Comparison of ENCODE assay signal across 17 mouse cellular contexts in the genomic region with DNA sequence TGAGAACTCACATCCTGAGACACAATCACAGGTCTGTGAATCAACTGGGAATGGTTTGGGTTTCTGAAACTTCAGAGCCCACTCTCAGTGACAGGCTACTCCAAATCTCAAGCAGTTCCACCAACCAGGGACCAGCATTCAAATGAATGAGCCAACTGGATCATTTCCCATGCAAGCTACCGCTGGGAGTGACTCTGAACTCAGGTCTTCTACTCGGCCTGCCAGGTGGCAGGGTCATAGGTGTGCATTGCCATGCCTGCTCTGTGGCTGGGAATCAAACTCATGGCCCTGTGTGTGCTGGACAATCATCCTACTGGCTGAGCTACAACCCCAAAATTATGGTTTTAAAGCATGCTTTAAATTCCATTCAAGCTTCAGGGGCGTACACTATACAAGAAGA. TPM values are rescaled to one million over a fixed set of nuclear protein-coding genes. Genes with fewer than 3 reads are reported as not detected.
DNase-seq lines count a peak whose midpoint lies in the region; ATAC-seq lines count a peak whose summit lies in the region.
"Had no signal": no experiment of that assay in that cellular context is flagged by ENCODE, and none has a peak within 500 bp of the region (broad histone marks: within the 10 kb centered on the region; RNA-seq: fewer than 3 reads in every experiment).

No protein-coding gene starts in this region.

- no peak overlapping the region for H3K4me2 ChIP-seq in hindbrain, embryonic 12.5 days (replicated peaks)
- H3K4me2 ChIP-seq in hindbrain, embryonic 11.5 days (replicated peaks; ENCODE audit: low read depth, low read length) = no peak overlapping the region
- no peak overlapping the region for H3K4me2 ChIP-seq in neural tube, embryonic 11.5 days (ENCODE audit: low read depth)
- no peak overlapping the region for H3K4me2 ChIP-seq in intestine, embryonic 16.5 days (ENCODE audit: low read depth, low read length)
- H3K4me2 ChIP-seq: forebrain, embryonic 15.5 days; heart, embryonic 15.5 days; hindbrain, embryonic 15.5 days had no signal

- H3K4me1 ChIP-seq in hindbrain, embryonic 12.5 days = peaks cover 60% of the 10 kb centered on the region
- H3K4me1 ChIP-seq in hindbrain, embryonic 11.5 days (replicated peaks; ENCODE audit: control insufficient read depth, insufficient read depth, low read length) = peaks cover 23% of the 10 kb centered on the region
- peaks cover 26% of the 10 kb centered on the region for H3K4me1 ChIP-seq in neural tube, embryonic 11.5 days (ENCODE audit: control insufficient read depth, insufficient read depth, low read length)
- peaks cover 69% of the 10 kb centered on the region for H3K4me1 ChIP-seq in intestine, embryonic 16.5 days (ENCODE audit: control insufficient read depth, insufficient read depth, low read length)

- WGBS in hindbrain, embryonic 12.5 days = 75% methylated on average over 3 of the region's 3 CpGs
- WGBS in hindbrain, embryonic 11.5 days = 71% methylated on average over 3 of the region's 3 CpGs
- WGBS in neural tube, embryonic 11.5 days = 70% methylated on average over 3 of the region's 3 CpGs
- WGBS in intestine, embryonic 16.5 days = 36% methylated on average over 3 of the region's 3 CpGs

- 0 out of 2 replicates have a peak overlapping the region, but pooled peaks have one; percentile 8 for H3K27ac ChIP-seq in hindbrain, embryonic 12.5 days
- H3K27ac ChIP-seq in hindbrain, embryonic 11.5 days (ENCODE audit: low read depth, low read length) = no peak overlapping the region
- 0 out of 2 replicates have a peak overlapping the region, but pooled peaks have one; percentile 20 for H3K27ac ChIP-seq in neural tube, embryonic 11.5 days (ENCODE audit: low read depth, low read length)
- peak overlapping the region; percentile 86 for H3K27ac ChIP-seq in intestine, embryonic 16.5 days (ENCODE audit: low read length)
- H3K27ac ChIP-seq: heart, embryonic 10.5 days; heart, embryonic 15.5 days; hindbrain, embryonic 15.5 days had no signal

- no peak for DNase-seq in hindbrain, embryonic 11.5 days (ENCODE audit: low spot score)
- DNase-seq in neural tube, embryonic 11.5 days (ENCODE audit: low spot score) = no peak
- DNase-seq in neural tube, embryonic 10.5 days (ENCODE audit: extremely low spot score, low spot score) = no peak
- DNase-seq in cerebellum, adult 11 months = no peak
- DNase-seq in gastrocnemius, postnatal 25 days = no peak
- DNase-seq: adrenal gland, postnatal 14 days; heart, adult 18-20 months had no signal

- H3K36me3 ChIP-seq in hindbrain, embryonic 12.5 days = peaks cover 55% of the 10 kb centered on the region
- H3K36me3 ChIP-seq in hindbrain, embryonic 11.5 days (ENCODE audit: control insufficient read depth, insufficient read depth, low read length) = 0 out of 2 replicates have a peak, but pooled peaks cover 6% of the 10 kb centered on the region
- H3K36me3 ChIP-seq in neural tube, embryonic 11.5 days (ENCODE audit: control insufficient read depth, insufficient read depth, low read length) = peaks cover 4% of the 10 kb centered on the region; the same call in 1 of the 2 replicates
- H3K36me3 ChIP-seq in intestine, embryonic 16.5 days (ENCODE audit: control insufficient read depth, insufficient read depth, low read length) = peaks cover 15% of the 10 kb centered on the region

- ATAC-seq in hindbrain, embryonic 12.5 days (ENCODE audit: low FRiP score) = no peak
- no peak for ATAC-seq in hindbrain, embryonic 11.5 days (ENCODE audit: low FRiP score)
- no peak for ATAC-seq in neural tube, embryonic 11.5 days (ENCODE audit: insufficient read depth, low FRiP score, low TSS enrichment)
- no peak for ATAC-seq in intestine, embryonic 16.5 days
- ATAC-seq: activated CD4-positive, CD25-positive, alpha-beta regulatory T cell, adult 4 months; forebrain, embryonic 15.5 days; Patski had no signal

- no peak overlapping the region for H3K9ac ChIP-seq in hindbrain, embryonic 12.5 days
- no peak overlapping the region for H3K9ac ChIP-seq in hindbrain, embryonic 11.5 days (ENCODE audit: low read depth, low read length)
- no peak overlapping the region for H3K9ac ChIP-seq in neural tube, embryonic 11.5 days (ENCODE audit: low read length)
- no peak overlapping the region for H3K9ac ChIP-seq in intestine, embryonic 16.5 days (ENCODE audit: low read depth, low read length)
- H3K9ac ChIP-seq: forebrain, embryonic 15.5 days; heart, embryonic 15.5 days; hindbrain, embryonic 15.5 days had no signal

- no peaks in the 10 kb centered on the region for H3K9me3 ChIP-seq in hindbrain, embryonic 12.5 days (replicated peaks)
- H3K9me3 ChIP-seq in hindbrain, embryonic 11.5 days (ENCODE audit: control insufficient read depth, low read length) = no peaks in the 10 kb centered on the region
- H3K9me3 ChIP-seq in neural tube, embryonic 11.5 days (ENCODE audit: control insufficient read depth, low read length) = no peaks in the 10 kb centered on the region
- no peaks in the 10 kb centered on the region for H3K9me3 ChIP-seq in intestine, embryonic 16.5 days (ENCODE audit: control insufficient read depth, low read length)
- H3K9me3 ChIP-seq: embryonic facial prominence, embryonic 10.5 days; forebrain, embryonic 15.5 days; heart, embryonic 10.5 days; heart, embryonic 15.5 days; hindbrain, embryonic 15.5 days had no signal

- no peaks in the 10 kb centered on the region for H3K27me3 ChIP-seq in hindbrain, embryonic 12.5 days
- no peaks in the 10 kb centered on the region for H3K27me3 ChIP-seq in hindbrain, embryonic 11.5 days (ENCODE audit: control insufficient read depth, insufficient read depth, low read length)
- no peaks in the 10 kb centered on the region for H3K27me3 ChIP-seq in neural tube, embryonic 11.5 days (ENCODE audit: control insufficient read depth, insufficient read depth, low read length)
- H3K27me3 ChIP-seq in intestine, embryonic 16.5 days (replicated peaks; ENCODE audit: control insufficient read depth, insufficient read depth, low read length) = no peaks in the 10 kb centered on the region
- H3K27me3 ChIP-seq: CH12.LX; forebrain, embryonic 15.5 days; heart, embryonic 15.5 days; hindbrain, embryonic 15.5 days; Patski had no signal

- H3K4me3 ChIP-seq in hindbrain, embryonic 12.5 days = no peak overlapping the region
- no peak overlapping the region for H3K4me3 ChIP-seq in hindbrain, embryonic 11.5 days (ENCODE audit: low read depth, low read length)
- no peak overlapping the region for H3K4me3 ChIP-seq in neural tube, embryonic 11.5 days (ENCODE audit: low read depth, low read length)
- H3K4me3 ChIP-seq in intestine, embryonic 16.5 days (ENCODE audit: low read length) = no peak overlapping the region
- H3K4me3 ChIP-seq: embryonic facial prominence, embryonic 10.5 days; forebrain, embryonic 15.5 days; heart, embryonic 10.5 days; heart, embryonic 15.5 days; hindbrain, embryonic 15.5 days had no signal

RNA-seq across cellular contexts. Expression of a gene that starts 31.0 kb away (rescaled TPM):
- polyA plus RNA-seq in hindbrain, embryonic 12.5 days (2016; fragmentation: Nextera tagmentation; extraction: Ambion mirVana) = 226 and 233 TPM in 2 replicates
- polyA plus RNA-seq in hindbrain, embryonic 11.5 days (2014; fragmentation: Nextera tagmentation; extraction: Ambion mirVana) = 192 and 230 TPM in 2 replicates
- polyA plus RNA-seq in neural tube, embryonic 11.5 days (2014; fragmentation: Nextera tagmentation; extraction: Ambion mirVana) = 256 and 297 TPM in 2 replicates
- 175 and 183 TPM in 2 replicates for polyA plus RNA-seq in intestine, embryonic 16.5 days (2015; fragmentation: Nextera tagmentation; extraction: Ambion mirVana)
- total RNA-seq in gastrocnemius, postnatal 25 days (2021) = 10 to 100 TPM; 11.9 to 17.1 TPM

RNA-seq across cellular contexts. Expression of a gene that starts 45.1 kb away (rescaled TPM):
- 1.3 and 2.3 TPM in 2 replicates for polyA plus RNA-seq in hindbrain, embryonic 12.5 days (2016; fragmentation: Nextera tagmentation; extraction: Ambion mirVana)
- polyA plus RNA-seq in hindbrain, embryonic 11.5 days (2014; fragmentation: Nextera tagmentation; extraction: Ambion mirVana) = 0.96 and 1.0 TPM in 2 replicates
- polyA plus RNA-seq in neural tube, embryonic 11.5 days (2014; fragmentation: Nextera tagmentation; extraction: Ambion mirVana) = 1.7 and 2.8 TPM in 2 replicates
- polyA plus RNA-seq in intestine, embryonic 16.5 days (2015; fragmentation: Nextera tagmentation; extraction: Ambion mirVana) = 6.8 and 7.5 TPM in 2 replicates
- total RNA-seq in gastrocnemius, postnatal 25 days (2021) = 1 to 10 TPM in 1 of 2 experiments, under 1 TPM in 1; 0.43 to 1.2 TPM
